Mouse (Mus musculus) lung, postnatal 0 days (tissue): ENCODE data around the gene Bpifb9a.

Experiments
- CTCF ChIP-seq: IDR thresholded peaks from 2 replicates; pipeline ENCODE4 v1.5.1; 2016; ENCODE audit warnings: antibody characterized with exemption, mild to moderate bottlenecking
- EP300 ChIP-seq: IDR thresholded peaks from 2 replicates; pipeline ENCODE4 v1.6.1; 2016; ENCODE audit warnings: antibody characterized with exemption, mild to moderate bottlenecking, control low read depth

DNA sequence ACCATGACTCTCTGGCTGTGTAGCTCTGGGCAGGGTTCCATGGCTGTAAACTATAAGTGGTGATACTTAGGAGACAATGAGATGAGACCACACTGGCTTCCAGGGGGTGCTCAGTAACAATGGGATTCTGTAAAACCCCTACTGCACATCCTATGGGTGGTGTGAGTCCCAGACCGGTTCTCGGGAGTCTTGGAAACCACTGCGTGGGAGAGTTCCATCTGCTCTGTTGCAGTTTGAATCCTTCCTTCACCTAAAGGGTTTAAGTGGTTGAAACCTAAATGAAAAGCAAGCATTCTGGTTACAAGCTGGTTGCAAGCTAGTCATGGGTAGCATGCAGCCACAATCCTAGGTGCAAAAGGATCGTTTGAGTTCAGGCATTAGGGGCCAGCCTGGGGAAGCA lies 45.8 kb upstream of the Bpifb9a start:
- TF ChIP-seq CTCF (no peak), EP300 (no peak)
